Mouse (Mus musculus): Measurements from ENCODE around the gene Coa7.

The Coa7 gene

GRCm38 (mm10) chr4:108383183-108383714 is 55.3 kb downstream of the Coa7 start, which contains the start of gene Shisal2a:
TSS of gene Shisal2a (minus strand) at chr4:108383349.
- DNase-seq (ENCODE audit: low spot score in 2 of 2) = no peak

DNA sequence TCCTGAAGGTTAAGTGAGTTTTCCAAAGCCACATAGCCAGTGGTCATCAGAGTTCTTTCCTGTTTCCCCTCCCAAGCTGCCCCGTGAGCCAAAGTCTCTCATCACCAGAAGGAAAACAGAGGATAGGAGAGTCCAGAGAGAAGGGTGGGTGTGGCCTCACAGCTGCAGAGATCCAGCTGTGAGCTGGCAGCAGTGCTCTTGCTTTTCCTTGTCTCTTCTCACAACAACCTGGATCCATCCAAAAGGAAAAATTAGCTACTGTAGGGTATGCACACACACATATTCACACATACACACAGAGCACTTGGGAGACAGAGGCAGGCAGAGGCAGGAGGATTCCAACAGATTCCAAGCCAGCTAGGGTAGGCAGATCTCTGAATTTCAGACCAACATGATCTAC is 58.1 kb downstream of the Coa7 start:
- DNase-seq (ENCODE audit: low spot score in 2 of 2) = no peak

DNA sequence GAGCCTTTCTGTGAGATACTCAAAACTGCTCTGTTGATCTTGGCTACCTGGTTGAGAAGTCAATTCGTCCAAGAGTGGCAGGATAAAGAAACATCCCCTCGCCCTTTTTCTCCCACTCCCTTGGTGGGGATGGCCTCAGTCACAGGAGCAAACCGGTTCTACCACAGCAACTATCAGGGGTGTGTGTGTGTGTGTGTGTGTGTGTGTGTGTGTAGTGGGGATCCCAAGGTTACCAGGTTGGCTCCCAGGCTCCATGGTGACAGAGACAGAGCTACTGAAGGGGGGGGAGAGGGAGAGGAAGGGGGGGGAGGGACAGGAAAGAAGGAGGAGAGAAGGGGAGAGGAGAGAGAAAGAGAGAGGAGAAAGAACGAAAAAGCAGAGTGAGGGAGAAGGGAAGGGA is 59.2 kb downstream of the Coa7 start:
- no peak for DNase-seq (ENCODE audit: low spot score in 2 of 2)

DNA sequence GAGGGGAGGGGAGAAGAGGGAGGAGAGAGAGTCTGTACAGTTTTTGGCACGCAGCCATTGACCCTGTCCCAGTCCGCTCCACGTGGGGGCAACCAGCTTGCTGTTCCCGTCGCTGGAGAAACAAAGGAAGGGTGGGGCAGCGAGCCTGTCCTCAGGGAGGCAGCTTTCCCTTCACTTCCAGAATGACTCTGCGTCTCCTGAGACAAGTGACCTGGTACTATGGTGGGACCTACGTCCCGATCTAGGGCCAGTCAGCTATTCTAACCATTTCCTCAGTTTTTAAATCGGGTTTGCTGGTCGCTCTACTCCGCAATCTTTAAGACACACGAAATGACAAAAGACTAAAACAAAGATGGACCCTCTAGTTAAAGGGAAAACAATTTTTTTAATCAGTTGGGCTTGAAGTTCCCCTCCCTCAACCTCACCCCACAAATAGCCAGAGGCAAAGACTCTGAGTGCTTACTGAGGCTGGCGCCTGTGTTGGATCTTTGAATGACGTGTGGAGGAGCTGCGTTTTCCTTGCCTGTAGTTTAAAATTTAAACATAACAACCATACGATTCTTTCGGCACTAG is 59.8 kb downstream of the Coa7 start:
- DNase-seq (ENCODE audit: low spot score in 2 of 2) = no peak

GRCm38 (mm10) chr4:108388741-108389140 is 60.8 kb downstream of the Coa7 start:
- no peak for DNase-seq (ENCODE audit: low spot score in 2 of 2)

DNA sequence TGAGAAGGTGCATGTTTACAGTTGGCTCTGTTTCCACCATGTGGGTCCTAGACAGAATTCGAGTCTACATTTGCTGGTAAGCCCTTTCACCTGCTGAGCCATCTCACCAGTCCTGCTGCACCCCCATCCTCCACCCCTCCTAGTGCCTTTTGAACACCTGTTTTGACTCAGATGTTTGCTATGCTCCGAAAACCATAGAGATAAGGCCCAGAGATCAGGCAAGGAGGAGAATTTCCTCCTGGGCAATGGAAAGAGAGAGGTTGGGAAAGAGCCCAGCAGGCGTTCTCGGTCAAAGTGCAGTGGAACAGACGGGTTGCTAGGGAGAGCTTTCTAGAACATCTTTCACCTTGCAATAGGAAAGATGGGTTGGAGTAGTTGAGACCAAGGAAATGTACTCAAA is 63.2 kb downstream of the Coa7 start:
- no peak for DNase-seq (ENCODE audit: low spot score in 2 of 2)

All from spleen, postnatal 36 days (tissue).